Mouse (Mus musculus) testis, adult 2 months (tissue): ENCODE data around the gene Tmprss11a.

Source experiments
- CTCF ChIP-seq: fragments of 200-500 bp; IDR thresholded peaks from 2 replicates; pipeline ENCODE4 v1.5.1; 2012; ENCODE audit warnings: low read depth, mild to moderate bottlenecking, inconsistent platforms, low read length, moderate library complexity; ENCODE audit not compliant: control insufficient read depth, insufficient read depth, insufficient replicate concordance
- POLR2A ChIP-seq: fragments of 200-500 bp; IDR thresholded peaks from 2 replicates; pipeline ENCODE4 v1.6.1; 2012; ENCODE audit warnings: low read depth, mild to moderate bottlenecking, inconsistent platforms, low read length, moderate library complexity; ENCODE audit not compliant: control insufficient read depth

DNA sequence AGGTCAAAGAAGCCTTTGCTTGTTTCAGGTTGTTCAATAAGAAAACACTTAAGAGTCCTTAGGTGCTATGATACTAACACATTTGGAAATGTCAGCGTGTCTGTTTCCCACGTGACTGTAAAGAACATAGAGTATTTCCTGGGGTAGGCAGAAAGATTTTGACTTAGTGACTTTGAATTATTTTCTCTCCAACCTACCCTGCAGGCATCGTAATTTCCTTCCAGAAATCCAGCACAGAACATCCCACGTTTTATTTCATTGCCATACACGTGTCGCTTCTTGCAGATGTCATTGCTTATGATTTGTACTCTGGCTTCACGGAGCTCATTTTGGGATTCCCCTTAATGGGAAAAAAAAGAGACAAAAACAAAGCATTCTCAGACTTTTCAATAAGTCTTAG lies 54.5 kb downstream of the Tmprss11a start:
- no peak for TF ChIP-seq POLR2A
- no peak for TF ChIP-seq CTCF
